9 mouse cellular contexts compared by ENCODE assay signal in genomic region chr10:59490920-59491319, GRCm38 (mm10). TPM values are rescaled to one million over a fixed set of nuclear protein-coding genes. Genes with fewer than 3 reads are reported as not detected.
DNase-seq lines count a peak whose midpoint lies in the region; ATAC-seq and TF ChIP-seq lines count a peak whose summit lies in the region.
"Had no signal": no experiment of that assay in that cellular context is flagged by ENCODE, and none has a peak within 500 bp of the region (broad histone marks: within the 10 kb centered on the region; RNA-seq: fewer than 3 reads in every experiment).

No protein-coding gene starts in this region.

- TF ChIP-seq POLR2A in cortical plate, adult 2 months (IDR thresholded peaks at IDR 0.05; ENCODE audit: extremely low read depth, insufficient read depth, low read length): no peak

- H3K4me1 ChIP-seq in intestine, postnatal 0 days (replicated peaks; ENCODE audit: control insufficient read depth, insufficient read depth, low read length): no peaks in the 10 kb centered on the region
- no peaks in the 10 kb centered on the region for H3K4me1 ChIP-seq in intestine, embryonic 16.5 days (ENCODE audit: control insufficient read depth, insufficient read depth, low read length)
- H3K4me1 ChIP-seq in cortical plate, adult 2 months (ENCODE audit: control insufficient read depth, insufficient read depth, low read length): no peaks in the 10 kb centered on the region; the same call in 1 of the 2 replicates

- H3K4me3 ChIP-seq in intestine, postnatal 0 days (ENCODE audit: low read depth, low read length): no peak overlapping the region
- no peak overlapping the region for H3K4me3 ChIP-seq in intestine, embryonic 16.5 days (ENCODE audit: low read length)
- no peak overlapping the region for H3K4me3 ChIP-seq in cortical plate, adult 2 months (ENCODE audit: insufficient read depth, low read length)
- H3K4me3 ChIP-seq: lung, embryonic 15.5 days had no signal

- no peaks in the 10 kb centered on the region for H3K9me3 ChIP-seq in intestine, postnatal 0 days (ENCODE audit: control insufficient read depth)
- peaks cover 8% of the 10 kb centered on the region; the same call in 1 of the 2 replicates for H3K9me3 ChIP-seq in intestine, embryonic 16.5 days (ENCODE audit: control insufficient read depth, low read length)
- H3K9me3 ChIP-seq: lung, embryonic 15.5 days had no signal

- TF ChIP-seq CTCF in intestine, postnatal 0 days (IDR thresholded peaks at IDR 0.05; ENCODE audit: low read depth): peak; percentile 49
- TF ChIP-seq CTCF in cortical plate, adult 2 months (IDR thresholded peaks at IDR 0.05; ENCODE audit: extremely low read depth, insufficient read depth, low read length): peak; percentile 67

- DNase-seq in testis, postnatal 10 days (ENCODE audit: low spot score): peak; percentile 35
- DNase-seq in testis, postnatal 14 days (ENCODE audit: low spot score): no peak
- DNase-seq in ovary, postnatal 10 days (ENCODE audit: low spot score): no peak
- no peak for DNase-seq in spleen, postnatal 36 days (ENCODE audit: low spot score in 2 of 2)

- H3K27ac ChIP-seq in intestine, postnatal 0 days (ENCODE audit: low read depth, low read length): no peak overlapping the region
- no peak overlapping the region for H3K27ac ChIP-seq in intestine, embryonic 16.5 days (ENCODE audit: low read length)
- no peak overlapping the region for H3K27ac ChIP-seq in cortical plate, adult 2 months (ENCODE audit: insufficient read depth, low read length)
- H3K27ac ChIP-seq: lung, embryonic 15.5 days had no signal

- no peak overlapping the region for H3K9ac ChIP-seq in intestine, postnatal 0 days (ENCODE audit: low read depth, low read length)
- no peak overlapping the region for H3K9ac ChIP-seq in intestine, embryonic 16.5 days (ENCODE audit: low read depth, low read length)
- H3K9ac ChIP-seq: lung, embryonic 15.5 days had no signal

- 88% methylated on average over 8 of the region's 8 CpGs for WGBS in intestine, postnatal 0 days
- 78% methylated on average over 8 of the region's 8 CpGs for WGBS in intestine, embryonic 16.5 days

- no peak overlapping the region for H3K4me2 ChIP-seq in intestine, postnatal 0 days (replicated peaks; ENCODE audit: low read depth)
- H3K4me2 ChIP-seq in intestine, embryonic 16.5 days (ENCODE audit: low read depth, low read length): no peak overlapping the region
- H3K4me2 ChIP-seq: lung, embryonic 15.5 days had no signal

- ATAC-seq in intestine, postnatal 0 days: no peak
- ATAC-seq in intestine, embryonic 16.5 days: no peak
- ATAC-seq in monocyte, adult 5-6 weeks (replicated peaks; ENCODE audit: insufficient number of reproducible peaks, low FRiP score, low TSS enrichment, poor library complexity, severe bottlenecking): no peak

- H3K36me3 ChIP-seq in intestine, postnatal 0 days (ENCODE audit: control insufficient read depth, insufficient read depth): peaks cover 23% of the 10 kb centered on the region; the same call in 1 of the 2 replicates
- peaks cover 7% of the 10 kb centered on the region for H3K36me3 ChIP-seq in intestine, embryonic 16.5 days (ENCODE audit: control insufficient read depth, insufficient read depth, low read length)

- H3K27me3 ChIP-seq in intestine, postnatal 0 days (replicated peaks; ENCODE audit: control insufficient read depth, insufficient read depth, low read length): no peaks in the 10 kb centered on the region
- H3K27me3 ChIP-seq in intestine, embryonic 16.5 days (replicated peaks; ENCODE audit: control insufficient read depth, insufficient read depth, low read length): no peaks in the 10 kb centered on the region
- H3K27me3 ChIP-seq: lung, embryonic 15.5 days had no signal

RNA-seq across cellular contexts. Expression of gene Oit3, which starts 49.3 kb away (rescaled TPM):
- polyA plus RNA-seq in intestine, postnatal 0 days (2015; fragmentation: Nextera tagmentation; extraction: Ambion mirVana): 0.31 and 0.54 TPM in 2 replicates
- polyA plus RNA-seq in intestine, embryonic 16.5 days (2015; fragmentation: Nextera tagmentation; extraction: Ambion mirVana): 2.1 and 2.3 TPM in 2 replicates
- polyA plus RNA-seq in cortical plate, adult 2 months (2012; rRNA removed): 0.10 and 0.13 TPM in 2 replicates
- 0.19 to 1.4 TPM (median 1.1 TPM) in 3 replicates for total RNA-seq in monocyte, adult 5-6 weeks (2017)
